Mouse (Mus musculus): ENCODE measurements around the gene Fam13a.

GRCm38 (mm10) chr6:58934144-58934543 lies 90.2 kb downstream of the Fam13a start:
- TF ChIP-seq POLR2A (IDR thresholded peaks at IDR 0.05; ENCODE audit: low read depth, low read length) (no peak), CTCF (IDR thresholded peaks at IDR 0.05; ENCODE audit: borderline replicate concordance, insufficient read depth, low read length) (no peak)
